Mouse (Mus musculus) gastrocnemius, adult 8-10 months (tissue): ENCODE measurements around the gene B230219D22Rik. TPM values are rescaled to one million over a fixed set of nuclear protein-coding genes. Genes with fewer than 3 reads are reported as not detected.

Experiments used
- DNase-seq, 2 experiments: peaks; one replicate each; pipeline ENCODE4 v3.0.0; 2022; ENCODE audit warnings: low spot score in 2 of 2
- total RNA-seq, 4 experiments: library from RNA; stranded (reverse); gene quantifications; 2 replicates each; pipeline ENCODE4 v1.2.4; 2022

Gene B230219D22Rik
- total RNA-seq, 4 experiments from 2014 or later: 28.4 to 32.8 (median 30.8) TPM

GRCm38 (mm10) chr13:55727120-55727838 is 34.4 kb downstream of the B230219D22Rik start, which contains the start of gene Pcbd2:
Gene Pcbd2, plus strand, starts transcription at chr13:55727368.
- DNase-seq: peak; percentile 71 to 79

- peak; percentile 21 to 49 for DNase-seq
These were observed 34.9 kb downstream of the B230219D22Rik start for GRCm38 (mm10) chr13:55727839-55728238.

DNA sequence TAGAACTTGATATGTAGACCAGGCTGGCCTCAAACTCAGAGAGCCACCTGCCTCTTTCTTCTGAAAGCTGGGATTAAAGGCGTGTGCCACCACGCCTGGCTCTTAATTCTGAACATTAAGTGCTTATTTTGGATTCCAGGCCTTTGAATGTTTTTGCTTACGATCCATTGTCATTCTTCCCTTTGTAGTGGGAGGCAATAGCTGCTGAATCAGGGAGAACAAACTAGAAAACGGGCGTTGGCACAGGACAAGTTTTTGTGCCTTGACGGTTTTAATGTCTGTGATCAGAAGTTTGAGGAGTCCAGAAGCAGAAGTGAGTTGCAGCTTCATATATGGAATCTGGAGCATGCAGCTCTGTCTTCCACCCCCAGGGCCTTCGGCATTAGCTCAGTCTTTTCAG is 37.8 kb downstream of the B230219D22Rik start:
- no peak for DNase-seq

- no peak for DNase-seq
These were observed 39.2 kb downstream of the B230219D22Rik start for GRCm38 (mm10) chr13:55732121-55732520.

GRCm38 (mm10) chr13:55733628-55734502 is 40.9 kb downstream of the B230219D22Rik start:
- no peak for DNase-seq

DNA sequence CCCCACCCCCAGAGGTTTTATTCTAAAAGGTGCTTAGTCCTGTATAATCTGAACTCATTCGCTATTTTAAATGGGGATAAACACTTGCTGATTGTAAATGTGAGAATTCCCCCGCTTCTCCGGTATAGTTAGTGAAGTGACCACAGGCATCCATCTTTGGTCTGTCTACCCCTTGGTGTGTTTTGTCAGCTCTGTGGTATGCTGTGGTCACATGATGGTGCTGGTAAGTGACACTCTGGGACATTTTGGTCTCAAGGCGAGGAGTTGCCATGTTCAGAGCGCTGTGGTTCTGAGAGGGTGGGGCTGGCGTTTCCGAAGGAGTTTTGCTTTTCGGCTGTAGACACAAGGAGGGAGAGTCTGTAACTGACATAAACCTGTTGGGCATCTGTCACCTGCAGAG is 45.0 kb downstream of the B230219D22Rik start:
- DNase-seq: no peak

- no peak for DNase-seq
These were observed 49.4 kb downstream of the B230219D22Rik start for GRCm38 (mm10) chr13:55742306-55742705.

Other genes with a start within 250 kb of the B230219D22Rik start
- gene Grk6, start 248.1 kb upstream of the B230219D22Rik start, total RNA-seq: 1 to 10 TPM; 6.9 to 9.7 (median 9.4) TPM
- under 1 TPM in 2 of 4 experiments, not detected in 2; 0.20 to 0.39 TPM for gene Prr7, start 228.9 kb upstream of the B230219D22Rik start, total RNA-seq
- 1 to 10 TPM; 2.9 to 4.0 (median 3.4) TPM for gene Dbn1, start 205.0 kb upstream of the B230219D22Rik start, total RNA-seq
- gene Pdlim7, start 179.4 kb upstream of the B230219D22Rik start, total RNA-seq: 100 to 1,000 TPM; 476 to 539 (median 493) TPM
- 1 to 10 TPM in 1 of 4 experiments, under 1 TPM in 3; 0.61 to 1.1 (median 0.79) TPM for gene Dok3, start 163.8 kb upstream of the B230219D22Rik start, total RNA-seq
- 10 to 100 TPM in 1 of 4 experiments, 1 to 10 TPM in 3; 8.3 to 12.2 (median 9.2) TPM for gene Ddx41, start 156.5 kb upstream of the B230219D22Rik start, total RNA-seq
- gene Fam193b, start 122.0 kb upstream of the B230219D22Rik start, total RNA-seq: 10 to 100 TPM in 3 of 4 experiments, 1 to 10 TPM in 1; 7.8 to 14.0 (median 10.1) TPM
- 10 to 100 TPM; 54.1 to 64.0 (median 60.1) TPM for gene Tmed9, start 119.4 kb upstream of the B230219D22Rik start, total RNA-seq
- gene B4galt7, start 93.2 kb upstream of the B230219D22Rik start, total RNA-seq: 1 to 10 TPM; 4.8 to 5.8 (median 5.1) TPM
- 10 to 100 TPM in 1 of 4 experiments, 1 to 10 TPM in 3; 7.8 to 11.9 (median 8.7) TPM for gene Caml, start 70.1 kb upstream of the B230219D22Rik start, total RNA-seq
- gene Ddx46, start 58.1 kb upstream of the B230219D22Rik start, total RNA-seq: 10 to 100 TPM; 20.3 to 27.5 (median 23.8) TPM
- 10 to 100 TPM; 31.8 to 40.0 (median 34.2) TPM for gene Txndc15, start 21.5 kb downstream of the B230219D22Rik start, total RNA-seq
- gene Pcbd2, start 34.2 kb downstream of the B230219D22Rik start, total RNA-seq: 10 to 100 TPM; 17.5 to 22.8 (median 19.3) TPM
- gene Catsper3, start 91.4 kb downstream of the B230219D22Rik start, total RNA-seq: under 1 TPM in 1 of 4 experiments, not detected in 3; 0.38 TPM
- under 1 TPM; 0.12 to 0.27 (median 0.21) TPM for gene Pitx1, start 143.1 kb downstream of the B230219D22Rik start, total RNA-seq